Mouse (Mus musculus) embryonic facial prominence, embryonic 12.5 days (tissue): ENCODE results near the gene Carf. TPM values are rescaled to one million over a fixed set of nuclear protein-coding genes. Genes with fewer than 3 reads are reported as not detected.
"Not testable (repeated sequence)": the region's sequence is repeated elsewhere in the genome, so short reads cannot be mapped to it uniquely, and the experiment has no call there.

Source experiments
- ATAC-seq: fragments of 200-750 bp; cut with Nextera tagmentation; 2 replicates; pipeline ENCODE4 v1.8.0; 2017; ENCODE audit not compliant: insufficient number of reproducible peaks, insufficient read depth, low FRiP score, low TSS enrichment
- H3K27ac ChIP-seq: fragments of 300-500 bp; sonication (generic); 2 replicates; pipeline ENCODE4 v1.5.1; 2016; ENCODE audit warnings: mild to moderate bottlenecking
- H3K27me3 ChIP-seq: fragments of 300-500 bp; sonication (generic); 2 replicates; pipeline ENCODE4 v1.6.1; 2016; ENCODE audit warnings: mild to moderate bottlenecking, moderate library complexity
- H3K36me3 ChIP-seq: fragments of 300-500 bp; sonication (generic); 2 replicates; pipeline ENCODE4 v1.6.1; 2016; ENCODE audit warnings: mild to moderate bottlenecking
- H3K4me1 ChIP-seq: fragments of 300-500 bp; sonication (generic); 2 replicates; pipeline ENCODE4 v1.6.1; 2016
- H3K4me2 ChIP-seq: fragments of 300-500 bp; sonication (generic); replicated peaks from 2 replicates; pipeline ENCODE4 v1.6.1; 2016; ENCODE audit warnings: mild to moderate bottlenecking, moderate library complexity
- H3K4me3 ChIP-seq: fragments of 300-500 bp; sonication (generic); 2 replicates; pipeline ENCODE4 v1.5.1; 2016; ENCODE audit warnings: mild to moderate bottlenecking
- H3K9ac ChIP-seq: fragments of 300-500 bp; sonication (generic); 2 replicates; pipeline ENCODE4 v1.6.1; 2016; ENCODE audit warnings: mild to moderate bottlenecking, moderate library complexity
- H3K9me3 ChIP-seq: fragments of 300-500 bp; sonication (generic); 2 replicates; pipeline ENCODE4 v1.6.1; 2016; ENCODE audit warnings: mild to moderate bottlenecking, moderate library complexity
- WGBS: fragments of 180-500 bp; shearing (Covaris S2); methylation state at CpG from one replicate; pipeline ENCODE4 v1.1.7; 2016; 5-methylcytosine and 5-hydroxymethylcytosine counted together
- polyA plus RNA-seq: library from polyadenylated mRNA; unstranded; fragments of >200 nt; fragmentation: Nextera tagmentation; extraction: Ambion mirVana; gene quantifications from 2 replicates; pipeline ENCODE4 v1.2.1, GENCODE M21; 2016

The Carf gene
- 7.8 and 8.2 TPM in 2 replicates for polyA plus RNA-seq

DNA sequence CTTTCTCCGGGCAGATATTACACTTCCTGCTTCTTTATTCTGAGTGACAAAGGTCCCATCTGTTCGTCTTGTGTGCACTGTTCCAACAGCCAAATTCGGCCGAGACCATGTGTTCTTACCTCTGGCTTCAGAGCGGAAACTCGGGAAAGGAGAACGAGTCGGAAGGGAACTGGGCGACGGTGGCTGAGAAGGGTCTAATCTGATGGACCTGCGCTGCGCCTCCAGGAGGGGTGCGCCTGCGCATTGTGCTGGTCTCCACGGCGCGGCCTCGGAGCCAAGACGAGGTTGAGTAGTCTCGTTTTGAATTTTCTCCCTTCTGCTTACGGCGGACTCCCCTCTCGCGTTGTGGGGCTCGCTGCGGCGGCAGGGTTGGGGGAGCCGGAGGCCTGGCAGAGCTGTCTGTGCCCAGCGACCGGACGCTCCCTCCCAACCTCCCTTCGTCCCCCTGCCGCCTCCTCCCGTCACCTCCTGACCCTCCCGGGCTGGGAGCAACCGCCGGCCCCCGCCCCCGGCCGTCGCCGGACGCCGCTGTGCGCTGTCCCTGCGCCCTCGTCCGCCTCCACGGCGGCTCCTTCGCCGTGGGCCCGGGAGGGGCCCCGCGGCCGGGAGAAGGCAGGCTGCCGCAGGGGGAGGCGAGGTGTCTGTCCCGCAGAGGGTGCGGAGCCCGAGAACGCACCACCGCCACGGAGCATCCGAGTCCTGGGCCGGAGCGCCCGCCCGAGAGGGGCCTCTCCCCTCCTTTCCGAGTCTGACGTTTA lies at the start of gene Carf, which contains the start of gene Wdr12:
TSS of gene Carf (plus strand) at position 224 of the 758 bp plus-strand sequence.
TSS of gene Wdr12 (minus strand) at position 622 of the 758 bp plus-strand sequence.
- ATAC-seq: peak; percentile 96
- no peaks in the 10 kb centered on the region for H3K9me3 ChIP-seq
- peak within 1 kb of the TSS; percentile 90 for H3K4me3 ChIP-seq
- peak within 1 kb of the TSS; percentile 88 for H3K9ac ChIP-seq
- under 1% methylated on average over 71 of the region's 71 CpGs for WGBS
- no peaks in the 10 kb centered on the region for H3K27me3 ChIP-seq
- H3K4me1 ChIP-seq: peaks cover 6% of the 10 kb centered on the region
- H3K27ac ChIP-seq: peak within 1 kb of the TSS; percentile 98
- H3K36me3 ChIP-seq: peaks cover 8% of the 10 kb centered on the region; the same call in 1 of the 2 replicates
- H3K4me2 ChIP-seq: peak within 1 kb of the TSS; percentile 83

DNA sequence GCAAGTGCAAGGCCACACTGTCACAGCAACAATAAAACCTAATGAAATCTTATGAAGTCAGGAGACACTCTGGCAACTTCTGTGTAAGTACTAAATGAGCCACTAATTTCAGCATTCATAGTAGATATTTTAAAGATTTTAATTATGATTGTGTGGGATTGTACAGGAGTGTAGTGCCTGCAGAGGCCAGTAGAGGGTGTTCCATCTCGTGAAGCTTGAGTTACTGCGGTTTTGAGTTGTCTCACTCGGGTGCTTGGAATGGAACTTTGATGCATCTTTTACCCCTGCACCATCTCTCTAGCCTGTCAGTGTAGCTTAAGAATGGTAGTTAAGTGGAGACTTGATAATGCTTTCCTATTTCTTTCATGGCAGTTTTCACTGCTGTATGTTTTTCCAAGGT lies 43.4 kb upstream of the Carf start:
- no peak overlapping the region for H3K4me3 ChIP-seq
- ATAC-seq: no peak
- H3K9me3 ChIP-seq: no peaks in the 10 kb centered on the region
- no peaks in the 10 kb centered on the region for H3K36me3 ChIP-seq
- H3K4me2 ChIP-seq: no peak overlapping the region
- no peaks in the 10 kb centered on the region for H3K27me3 ChIP-seq
- 45% methylated on average over 3 of the region's 3 CpGs for WGBS
- H3K9ac ChIP-seq: no peak overlapping the region
- no peak overlapping the region for H3K27ac ChIP-seq
- no peaks in the 10 kb centered on the region for H3K4me1 ChIP-seq

DNA sequence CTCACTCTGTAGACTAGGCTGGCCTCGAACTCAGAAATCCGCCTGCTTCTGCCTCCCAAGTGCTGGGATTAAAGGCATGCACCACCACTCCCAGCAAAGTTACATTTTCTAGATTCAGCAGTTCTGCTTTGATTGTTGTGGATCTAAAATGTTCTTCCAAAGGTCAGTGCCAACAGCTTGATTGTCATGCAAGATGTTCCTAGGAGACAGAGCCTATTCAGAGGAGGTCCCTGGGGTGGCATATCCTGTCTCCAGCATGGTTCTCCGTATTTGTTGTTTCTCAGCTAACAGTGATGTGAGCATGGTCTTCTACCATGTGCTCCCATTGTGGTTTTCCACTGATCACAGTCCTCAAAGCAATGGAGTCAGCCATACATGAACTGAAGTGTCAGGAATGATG lies 41.7 kb upstream of the Carf start:
- Histone ChIP-seq H3K4me2 (no peak overlapping the region), H3K4me1 (no peaks in the 10 kb centered on the region), H3K9me3 (no peaks in the 10 kb centered on the region), H3K9ac (no peak overlapping the region), H3K27me3 (no peaks in the 10 kb centered on the region), H3K4me3 (no peak overlapping the region), H3K27ac (no peak overlapping the region), H3K36me3 (no peaks in the 10 kb centered on the region)
- WGBS: 85% methylated on average over 3 of the region's 3 CpGs
- ATAC-seq: no peak

DNA sequence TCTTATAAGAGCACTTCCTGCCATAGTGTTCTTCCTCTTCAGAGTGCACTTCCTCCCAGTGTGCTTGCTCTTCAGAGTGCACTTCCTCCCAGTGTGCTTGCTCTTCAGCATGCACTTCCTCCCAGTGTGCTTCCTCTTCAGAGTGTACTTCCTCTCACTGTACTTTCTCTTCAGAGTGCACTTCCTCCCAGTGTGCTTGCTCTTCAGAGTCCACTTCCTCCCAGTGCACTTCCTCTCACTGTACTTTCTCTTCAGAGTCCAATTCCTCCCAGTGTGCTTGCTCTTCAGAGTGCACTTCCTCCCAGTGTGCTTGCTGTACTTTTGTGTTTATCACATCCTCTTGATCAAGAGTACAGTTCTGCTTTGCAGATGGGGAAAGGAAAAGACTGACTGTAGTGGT lies 27.3 kb upstream of the Carf start:
- H3K27ac ChIP-seq, H3K9ac ChIP-seq, H3K9me3 ChIP-seq, H3K36me3 ChIP-seq, H3K27me3 ChIP-seq, ATAC-seq, H3K4me1 ChIP-seq, H3K4me2 ChIP-seq, H3K4me3 ChIP-seq: not testable (repeated sequence)

DNA sequence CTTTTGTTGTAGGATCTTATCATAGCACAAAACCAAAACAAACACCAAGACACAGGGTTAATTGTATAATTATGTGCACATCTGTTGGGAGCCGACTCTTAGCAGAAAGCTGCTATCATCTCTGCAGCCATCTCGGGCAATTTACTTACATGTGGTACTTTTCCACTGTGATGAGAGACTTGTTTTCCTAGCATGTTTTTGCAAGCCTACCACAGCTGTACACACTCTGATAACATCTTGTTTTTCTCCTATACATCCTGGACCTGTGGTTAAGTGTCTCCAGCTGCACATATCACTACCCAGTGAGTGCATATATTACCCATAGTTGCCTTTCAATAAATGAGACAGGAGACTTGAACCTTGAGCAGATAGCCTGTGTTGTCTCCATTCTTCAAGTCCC lies 23.1 kb upstream of the Carf start:
- no peak overlapping the region for H3K4me2 ChIP-seq
- 62% methylated on average over 2 of the region's 2 CpGs for WGBS
- H3K9ac ChIP-seq: no peak overlapping the region
- no peak overlapping the region for H3K27ac ChIP-seq
- H3K36me3 ChIP-seq: peaks cover 20% of the 10 kb centered on the region
- H3K27me3 ChIP-seq: no peaks in the 10 kb centered on the region
- H3K4me3 ChIP-seq: no peak overlapping the region
- ATAC-seq: no peak
- no peaks in the 10 kb centered on the region for H3K9me3 ChIP-seq
- H3K4me1 ChIP-seq: no peaks in the 10 kb centered on the region

DNA sequence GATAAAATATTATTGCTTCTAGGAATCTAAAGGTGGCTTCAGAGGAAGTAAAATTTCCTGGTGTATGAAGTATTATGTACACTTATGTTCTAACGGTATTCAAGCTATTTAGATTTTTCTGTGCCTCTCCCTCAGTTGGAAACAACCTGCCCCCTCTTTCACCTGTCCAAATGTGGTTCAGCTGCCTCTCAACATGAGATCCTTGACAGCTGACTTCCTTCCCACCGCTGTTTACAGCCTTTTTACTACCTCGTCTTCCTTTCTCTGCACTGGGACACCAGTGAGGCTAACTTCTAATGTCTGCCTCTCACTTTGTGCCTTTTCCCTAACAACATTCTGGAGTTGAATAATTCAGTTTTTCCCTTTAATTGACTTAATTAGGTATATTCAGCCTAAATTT lies 22.5 kb upstream of the Carf start:
- WGBS: 73% methylated on average over 3 of the region's 3 CpGs
- Histone ChIP-seq H3K27ac (no peak overlapping the region), H3K4me1 (no peaks in the 10 kb centered on the region), H3K27me3 (no peaks in the 10 kb centered on the region), H3K4me2 (no peak overlapping the region), H3K9me3 (no peaks in the 10 kb centered on the region), H3K4me3 (no peak overlapping the region), H3K9ac (no peak overlapping the region), H3K36me3 (peaks cover 25% of the 10 kb centered on the region)
- ATAC-seq: no peak

DNA sequence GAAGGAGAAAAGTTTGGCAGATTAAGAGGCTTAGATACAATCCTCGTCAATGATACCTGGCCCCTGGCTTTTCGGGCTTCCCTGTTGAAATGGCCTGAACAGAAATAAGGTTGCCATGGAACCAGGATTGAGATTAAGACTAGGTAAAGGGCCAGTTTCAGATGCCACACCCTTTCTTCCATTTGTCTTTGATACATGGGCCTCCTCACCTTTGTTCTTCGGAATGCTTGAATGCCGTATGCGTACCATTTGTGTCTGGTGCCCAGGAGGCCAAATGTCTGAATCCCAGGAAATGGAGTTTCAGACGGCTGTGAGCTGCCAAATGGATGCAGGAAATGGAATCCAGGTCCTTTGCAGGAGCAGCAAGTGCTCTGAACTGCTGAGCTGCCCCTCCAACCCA lies 21.6 kb upstream of the Carf start:
- 82% methylated on average over 6 of the region's 6 CpGs for WGBS
- Histone ChIP-seq H3K4me2 (no peak overlapping the region), H3K27me3 (no peaks in the 10 kb centered on the region), H3K4me3 (no peak overlapping the region), H3K9ac (no peak overlapping the region), H3K4me1 (no peaks in the 10 kb centered on the region), H3K9me3 (no peaks in the 10 kb centered on the region), H3K27ac (no peak overlapping the region), H3K36me3 (peaks cover 28% of the 10 kb centered on the region)
- no peak for ATAC-seq

DNA sequence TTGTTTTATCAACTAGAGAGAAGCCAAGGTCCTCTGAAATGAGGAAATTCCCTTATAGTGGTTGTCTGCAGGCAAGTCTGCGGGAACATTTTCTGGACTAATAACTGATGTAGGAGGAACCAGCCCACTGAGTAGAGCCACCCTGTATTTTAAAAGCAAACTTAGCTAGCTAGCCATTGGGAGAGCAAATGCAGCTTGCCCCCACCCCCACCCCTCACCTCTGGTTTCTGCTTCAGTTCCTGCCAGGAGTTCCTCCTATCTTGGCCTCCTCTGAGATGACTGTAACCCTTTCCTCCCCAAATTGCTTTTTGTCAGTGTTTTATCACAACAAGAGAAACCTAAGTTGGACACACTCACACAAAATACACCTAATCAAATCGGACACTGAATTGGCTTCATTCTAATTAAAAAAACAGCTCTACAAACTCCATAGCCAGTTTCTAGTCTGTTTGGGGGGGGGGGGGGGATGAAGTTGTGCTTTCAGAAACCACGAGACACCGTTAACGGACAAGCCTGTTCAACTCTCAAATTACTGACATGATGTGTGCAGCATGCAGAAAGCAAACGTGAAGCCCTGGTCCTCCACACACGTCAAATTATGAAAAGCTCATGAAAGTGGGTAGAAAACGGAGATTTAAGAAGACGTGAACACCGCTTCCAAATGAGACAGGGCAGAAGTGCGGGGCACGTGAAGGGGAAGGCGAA lies 1.3 kb upstream of the Carf start:
- Histone ChIP-seq H3K36me3 (peaks cover 19% of the 10 kb centered on the region; the same call in 1 of the 2 replicates), H3K4me3 (peak overlapping the region; percentile 90), H3K27me3 (no peaks in the 10 kb centered on the region), H3K4me2 (peak overlapping the region; percentile 83), H3K9ac (peak overlapping the region; percentile 88; the same call in 1 of the 2 replicates), H3K9me3 (no peaks in the 10 kb centered on the region), H3K27ac (no peak overlapping the region), H3K4me1 (peaks cover 6% of the 10 kb centered on the region)
- 9% methylated on average over 13 of the region's 13 CpGs for WGBS
- ATAC-seq: no peak

DNA sequence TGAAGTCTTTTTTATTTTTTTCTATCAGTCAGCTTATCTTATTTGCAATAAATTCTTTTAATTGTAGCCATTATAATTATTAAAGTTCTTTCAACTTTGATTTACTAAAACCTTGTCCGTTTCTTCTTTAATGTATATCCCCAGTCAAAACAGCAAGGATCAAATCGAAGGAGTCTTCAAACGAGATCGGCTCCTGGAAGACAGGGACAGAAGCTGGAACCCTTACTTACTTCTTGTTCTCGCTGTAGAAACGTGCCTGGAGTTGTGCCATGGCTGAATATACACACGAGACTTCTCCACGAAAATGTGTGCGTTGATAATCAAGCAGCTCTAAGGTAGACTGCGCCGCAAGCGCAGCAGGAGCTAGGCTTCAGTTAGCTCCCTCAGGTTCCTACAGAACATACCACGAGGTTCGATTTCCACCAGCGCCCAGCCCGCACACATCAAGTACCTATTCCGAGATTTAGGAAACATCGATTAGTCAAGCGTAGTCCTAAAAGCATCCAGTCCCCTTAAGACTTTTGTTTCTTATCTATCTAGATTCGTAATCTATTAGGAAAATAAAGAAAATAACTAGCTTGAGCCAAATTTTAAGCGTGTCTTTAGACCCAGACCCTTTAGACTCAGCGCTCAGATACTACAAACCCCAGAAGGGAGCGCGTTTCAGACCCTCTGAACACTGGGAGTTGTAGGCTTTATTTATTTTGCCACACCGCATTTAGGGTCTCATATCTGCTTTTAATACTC lies 597 bp upstream of the Carf start:
- peak; percentile 91 for ATAC-seq
- Histone ChIP-seq H3K27me3 (no peaks in the 10 kb centered on the region), H3K4me2 (peak overlapping the region; percentile 83), H3K27ac (peak overlapping the region; percentile 98), H3K4me3 (peak overlapping the region; percentile 90), H3K9me3 (no peaks in the 10 kb centered on the region), H3K9ac (peak overlapping the region; percentile 88), H3K36me3 (peaks cover 15% of the 10 kb centered on the region; the same call in 1 of the 2 replicates), H3K4me1 (peaks cover 6% of the 10 kb centered on the region)
- under 1% methylated on average over 25 of the region's 25 CpGs for WGBS

DNA sequence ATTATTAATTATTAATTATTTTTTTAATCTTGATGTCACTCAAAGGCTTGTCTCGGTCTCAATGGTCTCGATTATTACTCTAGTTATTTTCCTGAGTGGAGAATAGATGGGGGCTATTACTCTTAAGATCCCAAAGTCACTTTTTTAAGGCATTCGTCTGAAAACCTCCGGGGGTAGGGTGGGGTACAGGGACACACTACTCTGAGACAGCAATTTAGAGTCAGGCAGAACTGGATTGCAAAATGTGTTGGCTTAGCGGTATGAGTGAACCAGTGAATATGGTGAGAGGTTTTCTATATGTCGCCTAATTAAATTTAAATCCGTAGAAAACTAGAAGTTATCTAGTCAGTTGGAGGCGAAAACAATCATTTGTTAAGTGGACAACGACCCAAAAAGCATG lies 792 bp downstream of the Carf start:
- peak overlapping the region; percentile 88 for H3K9ac ChIP-seq
- no peak for ATAC-seq
- H3K4me3 ChIP-seq: peak overlapping the region; percentile 90
- peaks cover 5% of the 10 kb centered on the region; the same call in 1 of the 2 replicates for H3K36me3 ChIP-seq
- H3K4me1 ChIP-seq: peaks cover 6% of the 10 kb centered on the region
- WGBS: 11% methylated on average over 9 of the region's 9 CpGs
- peak overlapping the region; percentile 55 for H3K4me2 ChIP-seq
- no peaks in the 10 kb centered on the region for H3K9me3 ChIP-seq
- H3K27ac ChIP-seq: peak overlapping the region; percentile 98; the same call in 1 of the 2 replicates
- no peaks in the 10 kb centered on the region for H3K27me3 ChIP-seq

DNA sequence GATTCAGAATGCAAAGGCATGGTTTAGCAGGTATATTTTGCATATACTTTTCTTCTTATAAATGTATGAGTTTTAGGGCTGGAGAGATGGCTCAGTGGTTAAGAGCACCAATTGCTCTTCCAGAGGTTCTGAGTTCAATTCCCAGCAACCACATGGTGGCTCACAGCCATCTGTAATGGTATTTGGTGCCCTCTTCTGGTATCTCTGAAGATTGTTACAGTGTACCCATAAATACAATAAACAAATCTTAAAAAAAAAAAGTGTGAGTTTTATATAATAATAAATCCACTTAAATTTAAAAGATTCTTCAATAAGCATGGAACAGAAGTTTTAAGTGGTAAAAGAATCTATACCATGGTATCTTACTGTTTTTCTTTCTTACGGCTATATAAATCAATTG lies 6.5 kb downstream of the Carf start:
- Histone ChIP-seq H3K4me2 (no peak overlapping the region), H3K9ac (no peak overlapping the region), H3K9me3 (no peaks in the 10 kb centered on the region), H3K4me1 (no peaks in the 10 kb centered on the region), H3K27ac (no peak overlapping the region), H3K4me3 (no peak overlapping the region), H3K27me3 (no peaks in the 10 kb centered on the region), H3K36me3 (0 out of 2 replicates have a peak, but pooled peaks cover 8% of the 10 kb centered on the region)
- no peak for ATAC-seq
- 98% methylated on average over 1 of the region's 1 CpGs for WGBS
